Mouse (Mus musculus) thymus, postnatal 14 days (tissue): Measurements from ENCODE around the gene Gusb.
A peak's percentile ranks its signal among the peaks of the same experiment; 100 is the strongest.

Source experiments
- DNase-seq: peaks from one replicate; pipeline ENCODE4 v3.0.0; 2021

Gene Gusb

DNA sequence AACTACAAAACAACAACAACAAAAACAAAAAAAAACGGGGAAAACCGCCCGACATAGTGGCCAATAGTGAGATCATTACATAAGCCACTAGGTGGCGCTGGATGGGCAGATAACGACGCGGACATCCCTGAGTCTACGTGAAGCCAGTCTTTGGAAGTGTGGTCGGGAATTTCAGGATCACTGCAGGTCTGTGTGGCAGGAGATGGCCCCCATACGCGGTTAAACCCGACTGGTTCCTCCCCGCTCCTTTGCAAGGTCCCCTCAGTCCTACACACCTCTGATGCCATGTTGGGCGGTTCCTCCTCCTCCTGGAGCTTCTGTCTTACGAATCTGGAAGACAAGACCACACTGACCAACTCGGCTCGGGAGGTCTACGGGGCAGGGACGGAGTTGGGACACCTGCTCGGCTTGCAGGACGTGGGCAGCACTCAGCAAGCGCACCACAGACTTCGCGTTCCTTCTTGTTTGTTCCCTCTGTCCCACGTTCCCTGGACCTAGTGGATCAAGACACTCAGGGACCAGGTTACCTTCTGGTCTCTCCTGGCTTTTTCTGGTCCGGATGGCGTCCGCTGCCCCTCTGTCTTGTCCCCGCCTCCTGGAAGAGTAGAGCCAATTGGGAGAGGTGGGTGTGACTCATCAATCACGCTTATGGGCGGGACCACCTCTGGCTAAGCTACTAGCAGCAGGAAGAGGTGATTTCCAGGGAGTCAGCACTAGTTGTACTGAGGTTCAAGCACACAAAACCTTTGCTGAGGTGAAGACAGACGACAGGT, 21.1 kb upstream of the Gusb start:
- DNase-seq = peak; percentile 82

DNA sequence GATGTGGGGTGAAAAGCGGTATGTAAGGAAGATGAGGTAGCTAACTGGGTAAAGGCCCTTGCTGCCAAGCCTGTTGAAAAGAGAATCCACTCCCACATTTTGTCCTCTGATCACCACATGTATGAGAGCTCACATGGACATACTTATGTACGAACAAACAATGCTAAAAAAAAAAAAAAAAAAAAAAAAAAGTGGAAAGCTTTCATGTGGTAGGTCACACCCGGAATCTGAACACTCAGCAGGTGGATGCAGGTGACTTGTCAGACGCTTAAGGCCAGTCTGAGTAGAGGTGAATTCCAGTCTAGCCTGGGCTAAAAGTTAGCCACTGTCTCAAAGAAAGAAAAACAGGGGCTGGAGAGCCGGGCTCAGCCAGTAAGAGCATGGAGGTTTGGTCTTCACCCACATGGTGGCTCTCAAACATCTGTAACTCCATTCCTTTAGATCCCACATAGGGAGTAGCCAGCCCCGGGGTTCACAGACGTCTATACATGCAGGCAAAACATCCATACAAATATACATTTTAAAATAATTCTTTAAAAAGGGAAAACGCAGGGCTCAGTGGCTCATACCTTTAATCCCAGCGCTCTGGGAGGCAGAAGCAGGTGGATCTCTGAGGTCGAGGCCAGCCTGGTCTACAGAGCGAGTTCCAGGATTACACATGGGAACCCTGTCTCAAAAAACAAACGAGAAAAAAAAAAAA, 20.4 kb upstream of the Gusb start:
- no peak for DNase-seq

DNA sequence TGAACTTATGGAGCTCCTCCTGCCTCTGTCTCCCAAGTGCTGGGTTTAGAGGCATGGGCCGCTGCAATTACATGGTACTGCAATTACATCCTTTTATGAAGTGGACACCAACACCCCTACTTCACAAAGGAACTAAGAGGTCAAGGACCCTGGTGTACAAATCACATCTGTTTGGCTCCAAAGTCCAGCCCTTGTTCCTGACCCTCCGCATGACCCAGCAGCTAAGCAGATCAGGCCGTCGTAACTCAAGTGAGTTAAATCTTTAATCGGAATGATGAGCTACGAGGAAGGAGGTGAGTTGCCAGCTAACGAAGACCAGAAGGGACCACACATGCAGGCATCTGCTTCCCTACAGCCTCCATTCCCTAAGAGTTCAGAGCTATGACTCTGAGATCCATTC, 19.5 kb upstream of the Gusb start:
- DNase-seq = no peak

DNA sequence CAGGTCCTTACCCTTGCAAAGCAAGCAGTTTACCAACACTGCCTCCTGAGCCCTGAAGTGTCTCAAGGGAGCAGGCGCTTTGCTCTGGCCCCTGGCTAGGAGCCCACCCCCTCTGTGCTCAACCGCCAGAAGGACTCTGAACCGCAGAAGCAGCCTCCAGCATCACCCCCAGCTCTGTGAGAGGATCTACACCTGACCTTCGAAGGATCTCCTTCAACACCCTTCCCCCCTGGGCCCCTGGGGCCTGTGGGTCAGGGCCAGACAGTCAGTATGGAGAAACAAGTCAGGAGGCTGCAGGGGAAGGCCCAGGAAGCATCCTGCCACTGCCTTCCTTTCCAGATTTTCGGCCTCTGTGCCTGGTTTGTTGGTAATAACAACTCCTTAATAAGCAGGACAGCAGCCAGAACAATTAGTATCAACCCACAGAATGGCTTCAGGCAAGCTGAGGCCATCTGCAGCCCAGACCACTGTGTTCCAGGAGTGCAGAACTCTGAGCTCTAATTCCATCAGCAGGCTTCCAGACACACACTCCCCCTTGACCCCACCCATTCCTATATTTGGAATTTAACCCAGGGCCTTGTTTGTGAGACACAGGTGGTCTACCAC, 18.6 kb upstream of the Gusb start:
- DNase-seq = no peak

DNA sequence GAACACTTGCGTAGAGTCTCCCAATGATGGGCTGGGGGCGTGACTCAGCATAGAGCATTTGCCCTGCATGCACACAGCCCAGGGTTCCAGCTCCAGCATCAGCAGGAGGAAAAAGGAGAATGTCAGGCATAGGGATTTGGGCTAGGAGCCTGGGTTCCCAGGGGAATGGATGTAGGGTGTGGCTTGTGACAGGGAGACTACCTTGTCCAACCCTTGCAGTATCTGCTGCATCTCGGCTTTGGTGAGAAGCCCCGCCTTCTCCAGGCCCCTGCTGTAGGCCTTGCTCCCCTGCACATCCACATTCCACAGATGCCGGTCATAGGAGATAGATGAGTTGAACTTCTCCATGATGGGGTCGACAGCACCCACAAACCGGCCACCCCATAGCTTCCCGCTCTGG, 16.6 kb upstream of the Gusb start:
- no peak for DNase-seq

DNA sequence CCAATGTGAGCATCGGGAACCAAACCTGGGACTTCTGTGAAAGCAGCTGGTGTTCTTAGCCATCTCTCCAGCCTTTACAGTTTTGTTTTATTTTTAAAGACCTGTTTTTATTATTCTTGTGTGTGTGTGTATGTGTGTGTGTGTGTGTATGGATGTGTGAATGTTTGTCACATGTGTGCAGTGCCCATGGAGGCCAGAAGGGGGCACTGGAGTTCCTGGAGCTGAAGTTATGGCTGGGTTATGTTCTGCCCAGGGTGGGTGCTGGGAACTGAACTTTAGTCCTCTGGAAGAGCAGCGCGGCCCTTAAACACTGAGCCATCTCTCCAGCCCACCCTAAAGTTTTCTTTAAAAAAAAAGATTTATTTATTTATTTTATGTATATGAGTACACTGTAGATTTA, 12.3 kb upstream of the Gusb start:
- no peak for DNase-seq

DNA sequence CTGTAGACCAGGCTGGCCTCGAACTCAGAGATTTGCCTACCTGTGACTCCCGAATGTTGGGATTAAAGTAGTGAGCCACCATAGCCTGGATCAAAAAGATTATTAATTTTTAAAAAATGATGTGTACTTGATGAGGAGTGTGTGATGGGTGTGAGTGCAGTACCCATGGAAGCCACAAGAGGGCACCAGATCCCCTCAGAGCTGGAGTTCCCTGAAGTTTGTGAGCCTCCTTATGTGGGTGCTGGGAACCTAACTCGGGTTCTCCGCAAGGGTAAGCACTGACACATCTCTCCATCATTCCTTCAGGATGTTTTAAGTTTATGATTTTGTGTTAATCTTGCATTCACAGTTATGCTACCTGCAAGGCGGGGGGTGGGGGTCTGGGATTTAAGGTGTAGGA, 8.1 kb upstream of the Gusb start:
- no peak for DNase-seq

DNA sequence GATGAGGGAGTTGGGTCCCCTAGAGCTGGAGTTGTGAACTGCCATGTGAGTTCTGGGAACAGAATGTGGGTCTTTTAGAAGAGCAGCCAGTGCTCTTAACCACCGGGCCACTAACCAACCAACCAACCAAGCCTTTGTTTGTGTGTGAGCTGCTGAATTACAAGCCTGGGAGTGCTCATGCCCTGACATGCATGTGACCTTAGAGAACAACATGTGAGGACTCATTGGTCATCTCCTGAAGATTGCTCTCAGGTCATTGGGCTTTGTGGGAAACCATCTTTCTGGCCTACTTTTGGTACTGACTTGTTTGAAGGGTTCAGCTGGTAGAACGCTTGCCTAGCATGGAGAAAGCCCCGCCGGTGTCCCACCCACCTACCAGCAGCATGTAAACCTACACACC, 6.9 kb upstream of the Gusb start:
- no peak for DNase-seq

DNA sequence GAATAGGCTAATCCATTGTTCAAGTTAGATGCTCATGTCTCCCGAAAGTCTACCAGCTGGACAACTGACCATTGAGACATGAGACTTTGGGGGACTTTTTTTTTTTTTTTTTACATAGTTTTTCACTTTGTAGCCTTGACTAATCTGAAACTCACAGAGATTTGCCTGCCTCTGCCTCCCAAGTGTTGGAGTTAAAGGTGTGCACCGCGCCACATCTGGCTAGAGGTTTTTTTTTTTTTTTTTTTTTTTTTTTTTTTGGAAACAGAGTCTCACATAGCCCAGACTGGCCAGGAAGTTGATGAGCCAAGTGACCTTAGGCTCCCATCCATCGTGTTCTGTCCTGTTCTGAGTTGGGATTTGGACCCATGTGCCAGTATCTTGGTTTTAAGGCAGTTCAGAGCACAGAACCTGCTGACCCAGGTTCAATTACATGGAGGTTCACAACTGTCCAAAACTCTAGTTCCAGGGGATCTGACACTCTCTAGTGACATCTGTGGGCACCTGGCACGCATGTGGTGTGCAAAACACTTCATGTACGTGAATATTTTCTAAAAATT, 5.3 kb upstream of the Gusb start:
- DNase-seq = no peak

DNA sequence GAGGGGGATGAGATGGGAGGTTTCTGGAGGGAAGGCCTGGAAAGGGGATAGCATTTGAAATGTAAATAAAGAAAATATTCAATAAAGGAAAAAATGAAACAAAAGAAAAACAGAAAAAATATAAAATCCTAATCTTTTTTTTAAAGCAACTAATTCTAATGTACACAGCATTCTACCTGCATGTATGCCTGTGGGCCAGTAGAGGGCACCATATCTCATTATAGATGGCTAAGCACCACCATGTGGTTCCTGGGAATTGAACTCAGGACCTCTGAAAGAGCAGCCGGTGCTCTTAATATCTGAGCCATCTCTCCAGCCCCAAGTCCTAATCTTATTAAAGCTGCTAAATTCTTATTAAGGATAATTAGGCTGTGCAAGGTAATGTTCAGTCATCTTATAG, 4.5 kb upstream of the Gusb start:
- no peak for DNase-seq

DNA sequence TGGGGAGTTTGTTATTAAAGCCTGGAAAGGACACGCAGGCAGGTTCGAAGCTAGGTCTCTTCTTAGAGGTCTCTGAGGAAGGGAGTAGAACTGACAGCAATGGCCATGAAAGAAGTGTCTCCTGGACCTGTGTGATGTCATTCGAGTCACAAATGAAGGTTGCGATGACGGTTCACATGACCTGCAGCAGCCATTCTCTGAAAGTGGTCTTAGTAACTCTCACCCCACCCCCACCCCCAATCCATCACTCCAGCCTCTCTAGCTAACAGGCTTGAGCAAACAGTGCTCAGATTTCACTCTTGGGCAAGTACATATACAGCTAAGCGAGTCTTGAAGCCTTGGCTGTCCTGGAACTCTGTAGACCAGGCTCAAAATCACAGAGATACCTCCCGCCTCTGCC, 380 bp upstream of the Gusb start:
- no peak for DNase-seq

DNA sequence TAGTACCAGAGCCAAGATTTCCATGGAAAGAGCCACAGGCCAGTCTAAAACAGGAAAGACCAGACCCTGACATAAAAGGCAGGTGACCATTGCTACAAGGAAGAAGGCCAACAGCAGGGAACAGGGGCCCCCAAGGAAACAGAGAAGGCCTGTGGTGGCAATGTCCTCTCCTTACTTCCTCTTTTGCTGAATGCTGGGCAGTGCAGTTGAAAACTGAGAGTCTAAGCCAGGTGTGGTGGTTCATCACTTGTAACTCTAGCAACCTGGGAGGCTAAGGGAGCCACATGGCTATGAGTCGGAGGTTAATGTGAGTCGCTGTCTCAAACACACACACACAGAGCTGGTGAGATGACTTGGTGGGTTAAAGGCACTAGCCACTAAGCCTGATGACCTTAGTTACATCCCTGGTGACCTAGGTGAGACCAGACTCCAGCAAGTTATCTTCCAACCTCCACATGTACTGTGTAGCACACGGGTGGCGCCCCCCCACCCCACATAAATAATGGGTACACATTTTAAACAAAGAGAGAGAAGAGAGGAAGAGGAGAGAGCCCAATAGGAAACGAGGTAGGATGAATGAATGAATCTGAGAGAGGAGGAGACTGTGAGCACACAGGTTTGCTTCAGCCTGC, 1.4 kb downstream of the Gusb start:
- no peak for DNase-seq

DNA sequence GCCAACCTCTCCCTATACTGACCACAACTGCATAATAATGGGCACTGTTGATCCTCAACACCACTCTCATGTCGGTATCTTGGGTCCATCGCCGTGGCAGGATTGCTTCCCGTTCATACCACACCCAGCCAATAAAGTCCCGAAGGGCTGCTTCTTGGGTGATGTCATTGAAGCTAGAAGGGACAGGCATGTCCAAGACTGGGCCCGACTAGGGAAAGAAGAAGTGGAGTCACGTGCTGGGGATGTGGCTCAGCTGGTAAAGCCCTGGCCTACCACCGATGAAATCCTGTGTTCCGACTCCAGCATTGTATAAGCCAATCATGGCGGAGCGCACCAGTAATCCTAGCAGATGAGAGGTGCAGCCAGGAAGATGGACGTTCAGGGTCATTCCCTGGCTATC, 2.1 kb downstream of the Gusb start:
- DNase-seq = no peak

DNA sequence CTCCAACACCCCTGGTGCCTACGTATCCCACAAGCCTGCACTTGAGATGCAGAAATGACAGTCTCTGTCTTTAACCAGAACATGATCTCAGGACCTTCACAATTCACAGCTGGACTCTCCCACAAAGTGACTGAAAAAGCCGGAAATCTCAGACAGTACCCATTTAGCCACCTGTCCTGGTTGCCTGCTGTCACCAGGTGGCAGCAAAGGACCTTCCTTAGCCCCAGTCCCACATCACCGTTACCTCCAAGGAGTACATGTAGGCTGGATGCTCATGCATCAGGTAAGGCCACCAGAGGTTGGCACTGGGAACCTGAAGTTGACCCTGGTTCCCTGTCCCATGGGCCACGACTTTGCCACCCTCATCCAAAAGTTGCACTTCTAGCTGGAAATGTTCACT, 3.8 kb downstream of the Gusb start:
- peak; percentile 59 for DNase-seq

DNA sequence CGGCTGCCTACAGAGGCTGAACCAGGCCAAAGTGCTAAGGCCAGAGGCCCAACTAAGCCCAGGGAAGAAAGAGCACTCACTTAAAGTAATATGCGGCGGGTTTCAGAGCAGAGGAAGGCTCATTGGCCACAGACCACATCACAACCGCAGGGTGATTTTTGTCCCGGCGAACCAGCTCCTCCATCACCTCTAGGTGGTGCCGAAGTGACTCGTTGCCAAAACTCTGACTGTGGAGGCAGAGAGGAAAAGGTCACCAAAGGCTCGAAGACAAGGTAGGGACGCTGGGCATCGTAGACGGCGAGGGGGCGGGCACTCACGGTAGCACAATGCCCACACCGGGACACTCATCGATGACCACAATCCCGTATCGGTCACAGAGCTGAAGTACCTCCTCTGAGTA, 5.1 kb downstream of the Gusb start:
- DNase-seq = peak; percentile 15

DNA sequence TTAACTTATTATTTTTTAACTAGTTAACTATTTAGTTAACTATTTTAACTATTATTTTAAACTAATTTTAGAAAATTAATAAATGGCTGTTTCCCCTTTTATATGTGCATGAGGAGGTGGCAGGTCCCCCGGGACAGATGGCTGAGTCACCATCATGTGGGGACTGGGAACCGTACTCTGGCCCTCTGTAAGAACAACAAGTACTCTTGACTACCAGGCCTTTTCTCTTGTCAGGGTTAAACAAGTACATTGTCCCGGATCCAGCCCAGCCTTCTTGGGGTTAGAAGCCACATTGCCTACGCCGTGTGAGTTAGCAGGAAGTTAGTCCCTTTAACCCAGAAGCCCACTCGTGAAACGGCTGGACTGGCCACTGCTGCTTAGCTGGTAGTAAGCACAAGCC, 7.9 kb downstream of the Gusb start:
- DNase-seq = no peak

DNA sequence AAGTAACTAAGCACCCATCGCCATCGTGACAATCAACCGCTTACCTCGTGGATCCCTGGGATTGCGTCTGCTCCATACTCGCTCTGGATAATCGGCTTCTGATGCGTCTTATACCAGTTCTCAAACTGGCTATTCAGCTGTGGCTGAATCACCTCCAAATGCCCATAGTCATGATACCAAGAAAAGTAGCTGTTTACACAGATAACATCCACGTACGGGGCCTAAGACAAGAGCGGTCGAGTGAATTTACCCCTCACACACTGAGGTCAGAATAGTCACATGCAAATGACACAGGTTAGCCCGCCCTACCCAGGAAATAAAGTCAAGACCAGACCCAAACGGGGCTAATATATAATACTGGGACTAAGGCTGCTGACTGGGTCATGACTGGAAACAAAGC, 9.5 kb downstream of the Gusb start:
- DNase-seq = no peak

DNA sequence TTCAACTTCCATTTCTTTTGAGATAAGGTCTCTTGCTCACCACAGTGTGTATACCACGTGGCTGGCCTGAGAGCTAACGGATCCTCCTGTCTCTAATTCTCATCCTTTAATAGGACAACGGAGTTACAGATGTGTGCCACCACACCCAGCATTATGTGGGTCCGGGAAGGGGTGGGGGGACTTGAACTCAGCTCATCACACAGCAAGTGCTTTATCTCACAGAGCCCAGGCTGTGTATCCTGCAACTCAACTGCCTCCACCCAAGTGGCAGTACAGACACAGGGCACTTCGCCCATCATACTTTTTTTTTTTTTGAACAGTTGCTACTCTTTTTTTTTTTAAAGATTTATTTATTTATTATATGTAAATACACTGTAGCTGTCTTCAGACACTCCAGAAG, 11.0 kb downstream of the Gusb start:
- no peak for DNase-seq

DNA sequence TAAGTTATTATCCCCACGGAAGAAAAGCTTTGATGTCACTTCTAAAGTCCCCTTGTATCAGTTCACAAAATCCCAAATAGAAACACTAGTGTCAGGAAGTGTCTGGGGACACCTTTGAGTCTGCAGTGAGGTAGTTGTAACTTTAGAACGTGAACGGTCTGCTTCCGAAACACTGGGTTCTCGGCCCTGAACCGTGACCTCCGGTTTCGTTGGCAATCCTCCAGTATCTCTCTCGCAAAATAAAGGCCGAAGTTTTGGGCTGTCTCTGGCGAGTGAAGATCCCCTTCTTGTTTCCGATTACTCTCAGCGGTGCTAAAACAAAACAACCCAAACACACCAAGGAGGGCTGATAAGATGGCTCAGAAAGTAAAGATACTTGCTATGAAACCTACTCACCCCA, 13.5 kb downstream of the Gusb start:
- DNase-seq = no peak

DNA sequence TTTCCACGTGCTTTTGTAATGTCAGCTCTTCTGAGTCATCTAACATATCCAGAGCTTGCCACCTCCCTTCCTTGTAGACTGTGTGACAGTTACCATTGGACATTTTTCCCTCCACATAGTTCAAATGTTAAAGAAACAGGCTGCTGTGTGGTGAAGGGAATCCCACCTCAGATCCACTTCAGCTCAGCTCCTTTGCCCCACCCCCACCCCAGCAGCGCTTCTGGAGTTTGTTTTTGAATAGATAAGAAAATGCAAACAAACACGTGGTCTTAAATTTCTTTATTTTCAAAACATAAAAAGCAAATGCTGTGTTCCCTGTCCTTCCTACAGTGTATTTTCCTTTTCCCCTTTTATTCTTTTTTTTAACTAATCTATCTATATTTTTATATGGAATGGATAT, 22.6 kb downstream of the Gusb start:
- no peak for DNase-seq

DNA sequence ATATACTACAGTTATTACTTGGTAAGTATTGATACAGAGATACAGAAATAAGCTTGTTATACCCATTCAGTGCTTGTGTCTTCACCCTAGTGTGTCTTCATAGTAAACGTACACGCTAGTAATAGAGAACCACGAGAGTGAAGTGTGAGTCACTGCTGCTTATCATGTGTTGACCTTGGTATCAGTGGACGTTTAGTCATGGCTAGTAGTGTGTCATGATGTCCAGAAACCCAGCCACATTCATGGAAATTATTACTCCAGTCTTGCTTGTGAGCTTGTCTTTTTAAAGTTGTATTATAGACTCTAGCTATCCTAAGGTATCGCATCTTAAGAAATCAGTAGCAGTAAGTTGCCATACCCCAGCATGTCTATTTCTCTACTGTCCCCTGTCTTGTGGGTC, 24.2 kb downstream of the Gusb start:
- DNase-seq = no peak

DNA sequence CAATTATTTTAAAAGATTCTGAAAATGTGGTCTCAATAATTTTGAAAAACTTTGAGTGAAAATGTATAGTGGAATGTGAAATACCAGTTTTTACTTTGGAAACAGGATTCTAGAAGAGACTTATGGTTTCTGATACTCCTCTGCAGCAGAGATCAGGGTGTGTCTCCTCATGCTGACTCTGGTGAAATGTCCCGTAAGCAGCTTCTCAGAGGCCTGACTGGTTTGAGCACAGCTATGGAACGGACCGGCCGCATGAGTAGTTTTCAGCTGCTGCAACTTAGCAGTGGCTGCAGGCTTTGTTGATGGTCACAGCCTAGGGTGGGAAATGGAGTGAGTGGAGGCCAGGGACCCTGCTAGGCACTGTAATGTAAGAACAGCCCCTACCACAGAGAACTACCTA, 25.1 kb downstream of the Gusb start:
- DNase-seq = no peak

DNA sequence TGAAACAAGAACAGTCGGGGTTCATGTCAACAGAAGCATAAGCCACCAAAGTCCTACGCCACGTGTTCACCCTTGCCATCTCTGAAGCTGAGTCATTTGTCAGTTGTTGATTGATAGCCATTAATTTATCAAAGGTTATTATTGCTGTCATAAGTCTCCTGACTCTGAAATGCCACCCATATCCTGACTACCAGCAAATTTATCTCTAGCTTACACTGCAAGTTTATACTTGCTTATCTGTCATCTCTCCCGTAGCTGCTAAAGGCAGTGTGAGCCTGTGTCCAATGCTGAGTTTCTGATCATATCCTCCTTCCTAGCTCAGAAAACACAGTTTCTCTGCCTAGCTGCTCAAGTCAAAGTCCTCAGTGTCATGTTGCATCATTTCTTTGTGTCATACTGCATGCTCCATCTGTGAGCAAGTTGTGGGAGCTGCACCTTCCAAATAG, 28.0 kb downstream of the Gusb start:
- no peak for DNase-seq

DNA sequence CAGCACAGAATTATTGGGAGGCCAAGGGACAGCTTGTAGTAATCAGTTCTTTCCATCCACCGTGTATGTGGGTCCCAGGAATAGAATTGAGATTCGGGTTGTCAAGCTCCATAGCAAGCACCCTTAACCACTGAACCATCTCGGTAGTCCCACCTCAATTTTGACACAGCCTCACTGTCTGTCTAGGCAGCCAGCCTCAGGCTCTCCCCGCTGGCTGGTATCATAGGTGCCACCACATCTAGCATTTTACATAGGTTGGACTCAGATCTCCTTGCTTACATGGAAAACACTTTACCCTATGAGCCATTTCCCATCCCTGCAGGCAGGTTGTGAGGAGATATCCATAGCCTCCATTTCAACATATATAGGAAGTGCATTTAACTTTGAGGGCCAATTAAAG, 28.5 kb downstream of the Gusb start:
- no peak for DNase-seq
